Mouse (Mus musculus) embryonic stem cell, embryonic (primary cell): ENCODE data around the gene Acot6.
"Not testable (repeated sequence)": the region's sequence is repeated elsewhere in the genome, so short reads cannot be mapped to it uniquely, and the experiment has no call there.

Experiments
- CTCF ChIA-PET, 4 experiments: fragments of 300-600 bp in 2 of 4; fragments of 350-600 bp in 2 of 4; sonication (Branson Sonifier 250); formaldehyde crosslinking; loops; one replicate each; lab custom pipeline; 2022; ENCODE audit warnings: inconsistent platforms in 2 of 4; lab: Charles Lee
- POLR2A ChIA-PET, 4 experiments: fragments of 300-600 bp in 2 of 4; fragments of 350-600 bp in 2 of 4; sonication (Branson Sonifier 250); formaldehyde crosslinking; loops; one replicate each; lab custom pipeline; 2022; ENCODE audit warnings: antibody characterized with exemption in 4 of 4, inconsistent platforms in 1 of 4; lab: Charles Lee

Acot6 gene

GRCm38 (mm10) chr12:84077371-84077990 lies 23.0 kb upstream of the Acot6 start:
- ChIA-PET CTCF (interaction anchor here in 3 of 4 experiments (0.6 to 1.0 kb wide), 3 partner anchors 55 to 963 kb away, joined by 3 to 12 read pairs (median 3); no protein-coding TSS in a partner anchor), POLR2A (interaction anchor here in 1 of 4 experiments (0.6 kb wide), 1 partner anchor 75 kb away, joined by 3 read pairs; no protein-coding TSS in a partner anchor)

DNA sequence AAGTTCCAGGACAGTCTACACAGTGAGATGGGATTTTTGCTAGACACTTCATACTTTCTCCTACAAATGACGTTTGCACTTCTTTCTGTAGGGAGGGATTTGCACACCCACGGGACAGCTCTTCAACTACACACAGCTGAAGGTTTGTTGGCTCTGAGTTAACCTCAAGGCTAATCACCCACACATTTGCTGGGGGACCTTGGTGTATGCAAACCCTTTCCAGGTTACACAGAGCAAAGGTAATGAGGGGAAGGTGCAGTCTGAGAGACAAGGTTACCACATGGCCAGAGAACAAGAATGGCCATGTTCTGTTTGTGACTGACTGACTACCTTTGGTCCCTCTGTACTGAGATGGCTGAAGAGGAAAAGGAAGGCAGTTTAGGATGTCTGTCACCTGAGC lies 16.6 kb upstream of the Acot6 start:
- POLR2A ChIA-PET, result no interaction called here
- CTCF ChIA-PET, result interaction anchor here in 1 of 4 experiments (0.6 kb wide), 1 partner anchor 174 kb away, joined by 3 read pairs; no protein-coding TSS in a partner anchor

DNA sequence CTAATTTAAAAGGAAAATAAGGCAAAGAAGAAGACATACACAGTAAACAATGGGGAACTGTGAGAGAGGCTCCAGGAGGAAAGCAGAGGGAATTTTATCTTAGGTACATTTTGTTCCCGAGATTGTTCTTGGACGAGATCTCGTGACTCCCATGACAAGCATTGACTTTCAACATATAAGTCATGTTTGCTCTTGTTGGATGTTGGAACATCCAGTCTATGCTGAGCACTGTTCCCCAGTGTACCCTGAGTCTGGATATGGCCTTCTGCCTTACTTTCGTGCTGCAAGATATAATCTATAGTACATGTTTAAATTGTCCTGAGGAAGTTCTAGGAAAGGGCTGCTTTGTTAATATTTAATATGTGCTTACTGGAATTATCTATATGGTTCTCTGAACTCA lies 15.9 kb upstream of the Acot6 start:
- POLR2A ChIA-PET, result no interaction called here
- CTCF ChIA-PET, result interaction anchor here in 1 of 4 experiments (0.6 kb wide), 1 partner anchor 137 kb away, joined by 3 read pairs; no protein-coding TSS in a partner anchor

DNA sequence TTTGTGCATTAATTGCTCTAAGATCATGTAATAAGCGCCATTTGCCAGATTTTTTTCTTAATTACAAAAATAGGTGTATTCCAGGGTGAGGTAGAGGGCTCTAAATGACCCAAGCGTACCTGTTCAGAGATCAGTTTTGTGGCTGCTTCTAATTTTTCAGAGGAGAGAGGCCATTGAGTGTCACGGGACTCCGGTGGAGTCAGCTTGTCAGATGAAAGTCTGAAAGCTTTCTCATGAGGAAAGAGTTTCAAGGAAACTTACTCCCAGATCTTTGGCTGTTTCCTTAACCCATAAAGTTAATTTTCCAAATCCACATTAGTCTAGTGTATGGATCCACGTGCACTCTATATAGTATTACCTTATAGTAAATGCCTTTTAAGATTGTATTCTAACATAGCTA lies 5.8 kb upstream of the Acot6 start:
- POLR2A ChIA-PET, CTCF ChIA-PET: not testable (repeated sequence)

- CTCF ChIA-PET, result no interaction called here
Observed at GRCm38 (mm10) chr12:84099605-84100004, 849 bp upstream of the Acot6 start.

DNA sequence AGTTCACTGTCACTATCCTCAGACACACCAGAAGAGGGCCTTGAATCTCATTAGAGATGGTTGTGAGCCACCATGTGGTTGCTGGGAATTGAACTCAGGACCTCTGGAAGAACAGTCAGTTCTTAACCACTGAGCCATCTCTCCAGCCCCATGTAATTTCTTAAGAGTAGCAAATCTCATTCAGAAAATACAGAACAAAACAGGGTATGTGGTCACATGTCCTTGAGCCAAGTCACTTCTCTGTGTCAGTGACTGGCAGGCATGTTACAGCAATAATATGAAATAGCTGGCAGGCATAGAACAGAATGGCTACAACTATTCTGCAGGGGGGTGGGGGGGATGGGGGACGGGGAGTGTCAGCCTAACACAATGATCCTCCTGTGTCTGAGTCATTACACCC lies 383 bp upstream of the Acot6 start:
- POLR2A ChIA-PET, result interaction anchor here (0.6 to 1.5 kb wide), 9 partner anchors 10 to 688 kb away, joined by 3 to 5 read pairs (median 3); partner anchors contain the start of genes Acot1 (in 1 of the 4), Acot4 (in 1 of the 4) and Gm49366 (in 1 of the 4)

More at GRCm38 (mm10) chr12:84099605-84100004, 849 bp upstream of the Acot6 start:
- POLR2A ChIA-PET, result interaction anchor here in 2 of 4 experiments (0.7 to 1.5 kb wide), 2 partner anchors 32 to 148 kb away, joined by 3 read pairs; no protein-coding TSS in a partner anchor

GRCm38 (mm10) chr12:84101493-84101845 lies 1.0 kb downstream of the Acot6 start:
- POLR2A ChIA-PET, result interaction anchor here in 2 of 4 experiments (0.6 to 1.5 kb wide), 6 partner anchors 9 to 1017 kb away, joined by 3 to 6 read pairs (median 4); no protein-coding TSS in a partner anchor

More for the DNA sequence above, 383 bp upstream of the Acot6 start:
- CTCF ChIA-PET, result interaction anchor here in 2 of 4 experiments (0.6 to 1.3 kb wide), 4 partner anchors 10 to 172 kb away, joined by 3 to 5 read pairs (median 3); no protein-coding TSS in a partner anchor

DNA sequence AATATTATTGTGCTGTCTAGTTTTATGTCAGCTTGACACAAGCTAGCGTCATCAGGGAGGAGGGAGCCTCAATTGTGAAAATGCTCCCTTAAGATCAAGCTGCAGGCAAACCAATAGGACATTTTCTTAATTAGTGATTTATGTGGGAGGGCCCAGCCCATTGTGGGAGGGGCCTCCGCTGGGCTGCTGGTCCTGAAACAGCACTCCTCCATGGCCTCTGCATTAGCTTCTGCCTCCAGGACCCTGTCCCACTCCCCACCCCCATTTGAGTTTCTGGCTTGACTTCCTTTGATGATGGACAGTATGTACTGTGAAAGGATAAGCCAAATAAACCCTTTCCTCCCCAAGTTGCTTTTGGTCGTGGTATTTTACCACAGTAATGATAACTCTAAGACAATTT lies 6.6 kb downstream of the Acot6 start:
- ChIA-PET CTCF (no interaction called here), POLR2A (interaction anchor here in 2 of 4 experiments (0.7 to 1.2 kb wide), 3 partner anchors 34 to 388 kb away, joined by 3 to 5 read pairs (median 3); no protein-coding TSS in a partner anchor)

More at GRCm38 (mm10) chr12:84101493-84101845, 1.0 kb downstream of the Acot6 start:
- CTCF ChIA-PET, result interaction anchor here in 1 of 4 experiments (1.0 to 1.3 kb wide), 2 partner anchors 8 to 12 kb away, joined by 3 to 5 read pairs; no protein-coding TSS in a partner anchor

GRCm38 (mm10) chr12:84107692-84108091 lies 7.2 kb downstream of the Acot6 start:
- ChIA-PET POLR2A (interaction anchor here in 2 of 4 experiments (0.6 to 1.2 kb wide), 4 partner anchors 35 to 299 kb away, joined by 3 to 5 read pairs (median 4); no protein-coding TSS in a partner anchor), CTCF (interaction anchor here in 2 of 4 experiments (0.6 kb wide), 2 partner anchors 327 to 1248 kb away, joined by 6 to 11 read pairs; no protein-coding TSS in a partner anchor)

DNA sequence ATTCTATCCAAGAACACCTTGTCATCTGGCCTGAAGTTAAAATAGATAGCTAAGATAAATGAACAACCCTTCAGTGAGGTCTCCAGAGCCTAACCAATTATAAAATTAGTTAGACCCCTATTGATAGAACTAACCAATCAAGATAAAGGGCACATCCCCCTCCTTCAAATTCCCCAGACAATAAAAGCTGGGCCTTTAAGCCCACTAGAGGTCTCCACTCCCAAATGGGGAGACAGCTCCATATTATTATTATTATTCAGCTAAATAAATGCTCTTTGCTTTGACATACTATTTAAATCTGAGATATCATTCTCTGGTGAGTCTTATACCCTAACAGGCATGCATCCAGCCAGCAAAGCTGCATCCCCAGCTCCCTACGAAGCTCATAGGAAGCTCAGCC lies 9.5 kb downstream of the Acot6 start:
- ChIA-PET CTCF (interaction anchor here in 2 of 4 experiments (0.6 to 1.4 kb wide), 5 partner anchors 9 to 57 kb away, joined by 3 to 7 read pairs (median 3); partner anchors contain the start of gene Acot6 (in 1 of the 2)), POLR2A (interaction anchor here in 1 of 4 experiments (0.8 kb wide), 1 partner anchor 9 kb away, joined by 6 read pairs; no protein-coding TSS in a partner anchor)

DNA sequence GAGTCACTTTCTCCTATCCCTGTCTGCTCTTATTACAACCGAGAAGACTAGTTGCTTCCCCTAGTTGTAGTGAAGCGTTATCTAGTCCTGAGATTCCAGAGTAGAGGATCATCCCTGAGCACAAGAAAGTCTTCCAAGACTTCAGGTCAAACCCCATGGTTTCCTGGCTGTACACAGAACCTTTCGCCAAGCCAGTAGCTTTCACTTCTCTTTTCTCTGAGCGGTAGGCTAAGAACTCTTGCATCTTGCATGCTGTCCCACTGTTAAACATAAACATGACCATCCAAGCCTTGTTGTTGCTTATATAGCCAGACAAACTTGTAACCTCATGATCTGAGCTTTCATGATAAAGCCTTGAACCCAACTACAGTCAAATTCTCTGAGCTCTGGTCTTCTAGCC lies 10.4 kb downstream of the Acot6 start:
- POLR2A ChIA-PET, result no interaction called here

GRCm38 (mm10) chr12:84113676-84114075 lies 13.2 kb downstream of the Acot6 start:
- ChIA-PET CTCF (interaction anchor here in 3 of 4 experiments (0.6 to 1.0 kb wide), 3 partner anchors 35 to 272 kb away, joined by 4 read pairs; partner anchors contain the start of gene Pnma1 (in 1 of the 3)), POLR2A (interaction anchor here in 2 of 4 experiments (0.7 to 1.6 kb wide), 3 partner anchors 15 to 190 kb away, joined by 3 to 4 read pairs (median 3); no protein-coding TSS in a partner anchor)

More for the DNA sequence above, 10.4 kb downstream of the Acot6 start:
- CTCF ChIA-PET, result interaction anchor here in 2 of 4 experiments (0.8 to 1.0 kb wide), 2 partner anchors 10 to 51 kb away, joined by 3 read pairs; no protein-coding TSS in a partner anchor

GRCm38 (mm10) chr12:84114153-84114994 lies 13.9 kb downstream of the Acot6 start, which contains the start of gene Dnal1:
Gene Dnal1 (plus strand): TSS chr12:84114366.
- CTCF ChIA-PET, result interaction anchor here in 3 of 4 experiments (0.6 to 1.1 kb wide), 3 partner anchors 34 to 64 kb away, joined by 3 to 4 read pairs (median 3); partner anchors contain the start of gene Pnma1 (in 1 of the 3)
- POLR2A ChIA-PET, result interaction anchor here in 2 of 4 experiments (0.6 to 1.9 kb wide), 9 partner anchors 14 to 337 kb away, joined by 3 to 5 read pairs (median 4); partner anchors contain the start of genes Acot6 (in 1 of the 2), Aldh6a1 (in 1 of the 2) and Lin52 (in 1 of the 2)

GRCm38 (mm10) chr12:84119584-84119983 lies 19.1 kb downstream of the Acot6 start:
- POLR2A ChIA-PET, result no interaction called here
- CTCF ChIA-PET, result no interaction called here

- ChIA-PET POLR2A (no interaction called here), CTCF (interaction anchor here in 1 of 4 experiments (0.6 kb wide), 1 partner anchor 89 kb away, joined by 7 read pairs; no protein-coding TSS in a partner anchor)
Observed at GRCm38 (mm10) chr12:84125892-84126291, 25.4 kb downstream of the Acot6 start.

GRCm38 (mm10) chr12:84126899-84127298 lies 26.4 kb downstream of the Acot6 start:
- POLR2A ChIA-PET, result no interaction called here
- CTCF ChIA-PET, result no interaction called here

DNA sequence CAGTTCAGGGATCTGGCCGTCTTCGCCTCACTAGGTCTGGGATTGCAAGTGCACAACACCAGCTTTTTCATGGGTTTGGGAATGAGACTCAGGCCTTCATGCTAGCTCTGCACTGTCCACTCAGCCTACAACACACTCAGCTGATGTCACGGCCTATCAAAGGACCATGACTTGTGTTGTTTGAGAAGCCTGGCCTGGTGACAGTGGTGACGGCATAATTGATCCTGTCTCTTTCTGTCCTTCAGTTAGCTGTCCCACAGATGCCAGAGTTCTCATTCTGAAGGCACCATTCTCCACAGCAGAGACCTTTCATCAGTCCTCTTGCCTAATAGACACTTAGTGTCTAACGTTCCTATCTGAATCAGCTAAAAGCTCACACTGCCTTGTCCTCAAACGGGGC lies 28.1 kb downstream of the Acot6 start:
- CTCF ChIA-PET, result interaction anchor here in 1 of 4 experiments (1.3 kb wide), 1 partner anchor 19 kb away, joined by 4 read pairs; the partner anchor contains the start of gene Pnma1
- POLR2A ChIA-PET, result interaction anchor here in 1 of 4 experiments (1.2 to 1.3 kb wide), 2 partner anchors 14 to 156 kb away, joined by 3 to 5 read pairs; partner anchors contain the start of genes Dnal1 and Ptgr2

DNA sequence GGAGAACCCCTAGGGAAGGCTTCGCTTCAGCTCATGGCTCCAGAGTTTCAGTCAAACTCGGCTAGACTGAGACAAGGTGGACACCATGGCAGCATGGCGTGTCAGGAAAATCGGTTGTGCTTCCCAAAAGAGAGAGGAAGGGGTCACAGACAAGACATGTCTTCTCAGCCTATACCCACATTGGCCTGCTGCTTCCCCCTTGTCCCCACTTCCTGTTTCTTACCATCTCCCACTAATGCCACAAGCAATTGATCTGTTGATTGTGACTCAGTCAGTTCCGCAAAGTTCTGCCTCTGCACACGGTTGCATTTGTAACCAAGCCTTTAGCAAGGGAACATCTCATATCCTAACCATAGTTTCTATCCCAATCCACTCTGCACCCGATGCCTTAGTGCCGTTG lies 29.5 kb downstream of the Acot6 start:
- ChIA-PET CTCF (no interaction called here), POLR2A (no interaction called here)
